Mouse (Mus musculus) monocyte, adult 5-6 weeks (primary cell): ENCODE measurements around the gene Eri3. TPM values are rescaled to one million over a fixed set of nuclear protein-coding genes. Genes with fewer than 3 reads are reported as not detected.

Source experiments
- ATAC-seq: fragments of 153-309, 156-312 bp; replicated peaks from 2 replicates; pipeline ENCODE4 v1.8.0; 2017; ENCODE audit warnings: mild to moderate bottlenecking; ENCODE audit not compliant: low TSS enrichment, insufficient number of reproducible peaks, severe bottlenecking, poor library complexity, low FRiP score
- total RNA-seq: library from RNA; stranded (forward); fragments of 200-1000, 200-491, 200-594 nt; gene quantifications from 3 replicates; pipeline ENCODE4 v1.2.3, GENCODE M21; 2017

The Eri3 gene
- total RNA-seq, 1 experiment from 2014 or later = 10.0 TPM

DNA sequence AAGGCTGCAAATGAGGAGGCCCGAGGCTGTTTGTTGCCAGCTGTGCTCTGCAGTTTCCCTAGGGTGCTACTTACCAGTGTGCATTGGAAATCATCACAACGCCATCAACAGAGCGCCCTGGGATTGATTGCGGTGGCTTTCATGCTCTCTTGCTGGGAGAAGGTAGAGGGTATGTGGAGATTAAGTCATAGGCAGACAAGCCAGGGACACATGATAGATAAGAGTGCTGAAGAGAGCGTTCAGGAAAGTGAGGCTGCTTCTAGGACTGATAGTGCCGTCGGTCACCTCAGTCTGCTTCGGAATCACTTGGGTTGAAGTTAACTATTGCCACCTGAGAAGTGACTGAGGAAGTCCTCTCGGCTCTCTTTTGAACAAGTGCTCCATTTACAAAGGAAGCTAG is 13.8 kb downstream of the Eri3 start:
- ATAC-seq = no peak

DNA sequence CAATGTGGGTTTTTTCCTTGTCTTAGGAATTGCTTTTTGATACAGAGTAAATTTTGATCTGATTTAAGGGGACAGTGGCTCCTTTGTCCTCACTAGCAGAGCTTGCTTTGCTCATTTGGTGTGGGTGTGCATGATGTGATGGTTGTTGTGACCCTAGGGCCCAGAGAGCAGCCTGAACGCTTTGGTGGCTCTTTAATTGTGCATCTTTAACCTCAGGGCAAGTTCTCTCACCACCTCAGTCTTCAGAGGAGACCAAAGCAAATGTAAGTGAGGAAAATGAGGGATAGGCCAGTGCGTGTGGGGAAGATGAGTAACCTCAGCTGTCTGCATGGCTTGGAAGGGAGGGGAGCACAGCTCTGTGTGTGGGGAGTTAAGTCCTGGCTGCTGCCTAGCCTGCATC is 18.7 kb downstream of the Eri3 start:
- no peak for ATAC-seq

DNA sequence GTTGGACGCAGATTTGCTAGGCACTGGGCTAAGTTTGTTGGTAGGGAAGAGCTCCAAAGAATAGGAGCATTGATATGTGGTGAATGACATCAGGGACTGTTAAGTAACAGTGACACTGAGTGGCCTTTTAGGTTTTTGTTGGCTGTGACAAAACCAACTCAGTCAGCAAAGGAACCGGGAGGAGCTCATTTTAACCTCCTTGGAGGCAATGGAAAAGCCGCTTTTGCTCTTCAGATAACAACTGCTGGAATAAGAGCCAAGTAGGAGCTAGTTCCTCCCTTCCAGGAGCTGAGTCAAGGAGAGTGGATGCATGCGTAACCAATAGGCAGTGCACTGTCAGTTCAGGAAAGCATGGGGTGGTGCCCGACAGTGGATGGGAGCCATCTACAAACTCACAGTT is 20.8 kb downstream of the Eri3 start:
- ATAC-seq = no peak

DNA sequence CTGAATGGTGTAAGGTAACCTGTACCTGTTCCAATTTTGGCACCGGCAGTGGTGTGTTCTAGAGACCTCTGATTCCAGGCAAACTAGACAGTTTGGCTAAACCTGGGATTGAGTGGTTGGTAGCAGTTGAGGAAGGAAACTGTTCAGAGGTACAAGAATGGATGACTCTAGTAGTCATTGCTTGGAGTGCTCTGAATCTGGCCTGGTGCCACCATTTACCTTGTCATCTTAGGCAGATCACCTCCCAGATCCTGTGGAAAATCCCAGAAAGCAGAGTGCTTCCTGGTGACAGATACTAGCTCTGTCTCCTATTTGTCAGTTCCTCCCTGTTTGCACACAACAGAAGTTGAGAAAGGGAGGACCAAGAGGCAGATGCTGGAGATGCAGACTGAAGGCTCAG is 27.4 kb downstream of the Eri3 start:
- no peak for ATAC-seq

DNA sequence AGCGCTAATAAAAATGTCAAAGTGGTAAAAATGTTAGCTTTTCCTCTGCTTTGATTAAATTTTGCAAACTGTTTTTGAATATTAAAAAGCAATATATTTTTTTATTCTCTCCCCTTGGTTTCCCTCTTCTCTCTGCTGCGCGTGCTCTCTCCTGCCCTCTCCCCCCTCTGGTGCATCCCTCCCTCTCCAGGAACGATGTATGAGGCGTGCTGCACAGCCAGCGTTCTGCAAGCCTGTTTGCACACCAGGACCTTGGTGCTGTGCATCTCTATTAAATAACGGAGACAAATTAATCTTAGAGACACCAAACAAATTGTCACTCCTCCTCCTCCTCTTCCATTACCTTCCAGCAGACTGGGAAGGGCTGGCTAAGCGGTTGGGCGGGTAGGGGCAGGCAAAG is 31.5 kb downstream of the Eri3 start:
- no peak for ATAC-seq

DNA sequence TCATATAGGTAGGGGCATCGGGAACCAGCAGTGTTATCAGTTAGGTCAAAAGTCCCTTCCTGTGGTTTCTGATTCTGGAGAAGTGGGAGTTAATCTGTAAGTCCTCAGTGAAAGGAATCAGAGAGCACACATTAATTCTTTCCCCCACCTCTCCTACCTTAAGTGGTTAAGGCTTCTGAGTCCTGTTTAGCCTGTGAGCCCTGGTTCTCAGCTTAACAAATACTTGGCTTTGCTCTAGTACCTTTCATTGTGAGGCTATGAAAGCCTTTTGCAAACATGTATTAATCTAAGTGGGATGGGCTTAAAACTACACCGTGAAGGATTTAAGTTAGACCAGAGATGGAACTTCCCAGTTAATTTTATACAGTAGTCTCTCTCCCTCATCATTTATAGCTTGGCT is 35.8 kb downstream of the Eri3 start:
- no peak for ATAC-seq

DNA sequence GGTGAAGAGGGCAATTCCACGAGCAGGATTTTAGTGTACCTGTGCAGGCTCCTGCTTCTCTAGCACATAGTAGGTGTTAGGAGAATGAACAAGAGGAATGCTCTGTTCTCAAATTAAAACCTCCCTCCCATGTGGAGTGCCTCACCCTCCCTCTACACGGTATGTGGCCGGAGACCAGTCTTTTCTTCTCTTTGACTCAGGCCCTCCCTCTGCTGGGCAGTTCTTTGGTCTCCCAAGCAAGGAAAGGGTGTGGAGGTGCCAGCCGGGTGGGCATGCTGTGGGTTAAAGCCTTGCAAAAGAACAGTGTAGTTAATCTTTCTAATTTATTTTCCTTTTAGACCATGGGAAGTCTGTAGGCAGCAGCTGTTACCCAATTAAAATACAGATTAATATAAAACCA is 37.3 kb downstream of the Eri3 start:
- no peak for ATAC-seq

DNA sequence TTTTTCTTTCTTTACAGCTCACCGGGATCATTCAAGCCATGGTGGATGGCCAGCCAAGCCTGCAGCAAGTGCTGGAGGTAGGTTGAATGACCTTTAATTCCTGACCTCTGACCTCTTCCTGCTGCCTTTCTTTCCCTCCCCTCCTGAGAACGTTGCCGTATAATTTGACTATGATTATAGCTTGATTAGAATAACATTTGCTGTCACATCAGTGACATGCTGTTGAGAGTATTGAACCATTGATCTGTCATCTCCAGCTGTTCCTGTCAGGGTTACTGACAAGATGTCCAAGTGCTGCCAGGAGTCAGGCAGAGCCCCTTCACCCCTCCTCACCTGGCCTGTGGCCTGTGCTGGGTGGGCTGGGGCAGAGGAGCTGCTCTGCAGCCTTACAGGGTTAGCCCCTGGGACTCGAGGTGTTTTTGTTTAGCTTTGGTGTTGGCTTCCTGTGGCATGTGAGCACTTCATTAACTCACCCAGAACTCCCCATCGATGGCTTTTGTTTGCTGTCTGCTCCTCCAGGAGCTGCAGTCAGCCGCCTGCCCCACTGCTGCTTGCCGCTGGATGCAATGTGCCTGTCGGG is 39.0 kb downstream of the Eri3 start:
- no peak for ATAC-seq

DNA sequence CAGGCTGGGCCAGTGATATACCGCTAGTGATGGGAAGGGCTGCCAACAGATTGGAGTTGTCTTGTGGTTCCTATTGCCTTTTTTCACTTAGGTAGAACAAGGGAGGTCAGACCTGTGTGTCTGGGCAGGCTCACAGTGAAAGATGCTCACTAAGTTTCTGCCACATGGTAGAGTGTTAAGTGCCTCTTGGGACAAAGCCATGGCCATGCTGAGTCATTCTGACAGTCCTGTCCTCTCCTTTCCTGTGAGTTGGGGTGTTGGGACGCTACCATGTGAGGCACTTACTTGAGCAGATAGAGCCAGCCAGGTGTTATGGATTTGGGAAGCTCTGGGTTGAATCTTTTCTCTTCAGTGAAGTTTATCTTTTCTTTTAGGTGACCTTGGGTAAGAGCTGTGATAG is 40.6 kb downstream of the Eri3 start:
- ATAC-seq = no peak

DNA sequence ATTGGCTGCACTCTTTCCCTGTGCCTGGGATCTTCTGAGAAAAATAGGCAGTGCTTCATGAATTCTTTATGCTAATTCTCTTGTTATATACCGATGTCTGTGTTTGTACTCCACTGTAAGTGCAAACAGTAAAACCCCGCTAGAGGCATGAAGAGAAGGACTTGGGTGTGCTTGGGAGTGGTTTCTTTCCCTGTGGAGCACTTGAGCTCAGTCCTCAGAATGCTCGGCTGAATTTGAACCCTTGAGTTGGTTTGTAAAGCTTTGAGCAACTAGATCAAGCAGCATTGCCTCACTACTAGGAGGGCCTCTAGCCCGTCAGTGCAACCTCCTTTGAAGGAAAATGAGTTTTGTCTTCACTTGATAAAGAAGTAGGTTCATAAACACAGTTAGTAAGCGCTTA is 42.0 kb downstream of the Eri3 start:
- no peak for ATAC-seq

DNA sequence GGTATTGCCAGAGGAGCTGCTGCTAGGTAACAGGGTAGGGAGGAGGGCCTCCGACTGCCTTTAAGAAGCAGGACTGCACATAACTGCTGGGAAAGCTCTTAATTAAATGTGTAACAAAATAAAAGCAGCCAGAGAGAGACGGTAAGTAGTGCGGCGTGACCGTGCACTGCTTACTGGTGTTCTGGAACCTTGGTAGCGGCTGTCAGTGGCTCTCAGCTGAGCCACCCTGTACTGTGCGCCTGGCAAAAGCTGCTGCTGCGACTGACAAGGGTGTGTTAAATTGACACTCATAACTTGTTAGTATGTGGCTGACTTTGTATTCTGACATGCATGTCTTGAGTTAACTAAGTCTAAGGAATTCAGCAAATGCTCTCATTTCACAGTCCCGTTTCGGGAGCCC is 45.1 kb downstream of the Eri3 start:
- no peak for ATAC-seq

DNA sequence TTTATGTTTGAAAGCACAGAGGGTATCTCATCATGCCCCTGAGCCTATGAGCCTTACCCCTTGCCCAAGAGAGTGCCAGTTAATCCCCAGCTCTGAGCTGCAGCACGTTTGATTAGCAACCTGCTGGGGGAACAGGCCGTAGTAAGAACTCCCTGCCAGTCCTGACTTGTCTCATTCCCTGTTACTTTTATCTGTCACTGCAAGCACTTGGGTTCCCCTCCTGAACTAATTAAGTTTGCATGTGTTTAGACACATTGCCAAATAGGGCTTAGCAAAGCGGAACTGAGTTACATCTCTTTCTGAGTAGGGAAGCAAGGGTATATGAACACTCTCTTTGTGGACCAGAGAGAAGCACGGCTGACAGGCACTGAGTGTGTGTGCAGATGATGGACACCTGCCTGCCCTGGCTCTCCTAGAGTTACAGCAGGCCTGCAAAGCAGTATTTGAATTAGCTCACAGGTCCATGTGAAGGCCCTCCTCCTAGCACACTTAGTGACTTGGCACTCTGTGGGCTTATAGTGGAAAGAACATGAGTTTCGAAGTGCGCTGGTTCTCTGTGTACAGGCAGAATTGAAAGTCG is 49.9 kb downstream of the Eri3 start:
- no peak for ATAC-seq

DNA sequence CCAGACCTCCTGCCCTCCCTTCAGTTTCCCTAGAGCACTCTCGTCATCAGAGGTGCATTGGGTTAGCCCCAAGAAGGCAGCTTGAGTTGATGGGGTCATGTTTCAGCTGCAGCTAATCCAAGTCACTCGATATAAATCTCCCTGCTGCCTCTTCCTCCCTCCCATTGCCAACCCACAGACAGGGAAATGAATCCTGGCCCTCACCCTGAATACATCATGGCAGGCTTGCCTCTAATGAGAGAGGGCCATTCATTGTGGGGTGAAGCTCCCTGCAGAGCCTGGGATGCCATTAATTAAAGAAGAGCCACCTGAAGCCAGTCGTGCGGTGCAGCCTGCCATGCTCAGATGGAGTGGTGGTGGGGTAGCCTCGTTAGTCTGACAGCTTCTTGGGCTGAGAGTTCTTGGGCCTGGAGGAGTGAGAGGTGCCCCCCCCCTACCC is 51.2 kb downstream of the Eri3 start:
- no peak for ATAC-seq

DNA sequence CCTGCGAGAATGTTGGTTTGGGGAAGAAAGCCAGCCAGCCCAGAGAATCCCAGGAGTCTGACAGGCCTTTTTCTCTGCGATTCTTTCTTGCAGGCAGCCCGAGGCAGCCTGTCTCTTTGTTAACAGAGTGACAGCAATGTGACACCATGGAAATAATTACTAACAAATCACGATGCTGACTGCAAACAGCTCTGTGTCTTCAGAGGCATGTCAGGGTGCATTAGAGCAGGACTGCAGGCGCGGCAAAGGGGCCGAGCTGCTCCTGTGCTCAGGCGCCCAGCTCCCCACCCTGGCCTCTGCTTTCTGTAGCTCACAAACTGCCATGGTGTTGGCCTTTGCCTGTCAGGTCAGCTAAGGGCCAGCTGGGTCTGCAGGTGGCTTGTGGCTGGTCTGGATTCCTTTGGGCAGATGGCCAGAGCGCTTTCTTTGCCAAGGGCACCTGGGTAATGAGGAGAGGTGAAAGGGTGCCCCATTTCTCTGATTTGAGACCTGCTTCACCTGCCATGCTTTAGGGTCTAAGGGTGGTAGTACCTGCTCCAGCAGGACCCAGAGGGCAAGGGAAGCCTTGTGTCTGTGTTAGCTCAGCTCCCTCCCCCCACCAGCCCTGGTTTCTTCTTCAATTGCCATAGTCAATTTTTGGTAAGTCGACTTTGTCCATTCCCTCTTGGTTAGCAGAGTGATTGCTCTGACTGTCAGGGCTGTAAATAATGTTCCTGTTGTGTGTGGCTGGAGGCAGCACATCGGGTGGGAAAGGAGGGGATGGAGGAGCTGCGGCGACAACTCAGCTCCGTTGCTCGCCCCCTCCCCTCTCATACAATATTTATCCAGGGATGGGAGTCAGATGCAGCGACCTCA is 55.2 kb downstream of the Eri3 start:
- ATAC-seq = no peak

DNA sequence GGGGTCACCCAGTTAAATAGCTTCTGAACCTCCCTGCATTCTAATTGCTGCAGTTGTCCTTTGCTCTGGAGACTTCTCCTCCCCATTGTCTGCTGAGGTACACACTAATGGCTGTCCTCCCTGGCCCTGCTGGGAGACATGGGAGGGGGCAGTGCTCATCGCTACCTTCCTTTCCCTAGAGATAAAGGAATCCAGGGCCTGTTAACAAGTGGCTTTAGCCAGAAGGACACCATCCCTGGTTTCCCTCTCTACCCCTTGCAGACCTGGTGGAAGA is 55.7 kb downstream of the Eri3 start:
- ATAC-seq = no peak

DNA sequence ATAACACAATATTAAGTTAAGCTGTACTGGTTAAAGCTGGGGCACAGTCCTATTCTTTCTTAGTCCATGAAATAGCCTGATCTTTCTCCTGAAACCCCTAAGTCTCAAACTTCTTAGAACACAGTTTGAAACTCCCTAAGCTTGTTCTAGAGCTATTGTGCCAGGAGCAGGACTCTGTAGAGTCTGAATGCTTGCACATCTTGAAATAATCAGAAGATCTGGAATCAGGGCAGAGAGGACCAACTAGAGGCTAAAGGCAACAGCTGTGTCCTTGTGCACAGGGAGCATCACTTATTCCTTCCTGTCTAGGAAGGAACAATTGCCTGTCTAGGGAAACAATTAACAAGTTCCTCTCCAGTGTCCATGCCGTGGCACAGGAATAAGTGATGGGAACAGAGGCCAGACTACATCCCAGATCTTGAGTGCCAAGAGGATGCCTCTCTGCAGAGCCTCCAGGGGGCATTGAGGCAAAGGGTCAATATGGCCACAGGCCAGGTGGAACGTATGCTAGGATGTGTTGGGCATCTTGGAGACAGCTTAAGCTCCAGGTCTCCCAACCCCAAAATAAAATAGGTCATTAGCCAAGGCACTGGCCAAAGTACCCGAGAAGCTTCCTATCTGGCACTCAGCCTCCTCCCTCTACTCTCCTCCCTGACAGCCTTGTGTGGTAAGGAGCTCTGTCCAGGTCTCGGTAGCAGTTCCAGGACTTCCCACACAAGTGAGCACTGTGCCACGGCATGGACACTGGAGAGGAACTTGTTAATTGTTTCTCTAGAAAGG is 56.9 kb downstream of the Eri3 start:
- no peak for ATAC-seq

DNA sequence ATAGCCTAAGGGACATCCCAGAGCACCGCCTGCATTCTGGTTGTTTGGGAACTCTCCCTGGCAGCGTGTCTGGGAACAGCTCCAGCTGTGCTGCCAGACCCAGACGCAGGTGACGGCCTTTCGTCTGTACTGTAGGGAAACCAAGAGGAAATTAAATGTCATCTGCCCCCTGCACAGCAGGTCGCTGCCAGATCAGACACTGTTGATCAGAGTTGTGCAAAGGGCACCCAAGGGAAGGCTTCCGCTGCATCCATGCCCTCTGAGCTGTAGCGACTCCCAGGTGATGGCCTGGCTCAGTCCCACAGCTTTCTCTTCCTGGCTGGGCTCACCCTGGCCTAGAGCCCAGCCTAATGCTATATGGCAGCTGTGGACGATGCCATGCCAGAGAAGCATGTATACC is 58.1 kb downstream of the Eri3 start:
- ATAC-seq = no peak

DNA sequence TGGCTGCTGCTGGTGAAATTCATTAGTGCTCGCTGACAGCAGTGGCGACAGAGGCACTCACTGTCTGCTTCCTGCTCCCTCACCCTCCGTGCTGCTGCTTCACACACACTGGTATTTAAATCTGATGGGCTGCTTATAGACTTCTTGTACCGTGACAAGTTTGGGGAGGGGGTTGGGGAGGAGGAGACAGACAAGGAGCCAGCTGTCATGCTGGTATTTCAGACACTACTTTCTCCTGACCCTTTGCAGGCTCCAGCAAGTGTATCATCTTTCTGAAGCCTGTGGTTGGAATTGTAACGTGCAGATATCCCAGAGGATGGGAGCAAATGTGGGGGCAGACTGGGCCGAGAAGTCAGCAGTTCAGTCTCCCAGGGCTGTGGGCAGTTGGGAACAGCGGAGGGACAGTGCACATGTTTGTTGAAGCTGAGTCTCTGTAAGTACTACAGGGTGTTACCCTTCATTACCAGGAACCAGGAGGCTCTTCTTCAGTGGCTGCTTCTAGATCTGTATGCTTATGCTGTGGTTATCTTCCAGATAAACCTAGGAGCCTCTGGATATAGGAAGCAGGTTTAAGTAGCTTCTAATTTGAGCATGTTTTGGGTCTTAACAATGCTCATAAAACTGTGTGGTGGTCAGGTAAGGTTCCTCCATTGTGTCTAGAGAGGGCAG is 59.3 kb downstream of the Eri3 start:
- ATAC-seq = no peak

DNA sequence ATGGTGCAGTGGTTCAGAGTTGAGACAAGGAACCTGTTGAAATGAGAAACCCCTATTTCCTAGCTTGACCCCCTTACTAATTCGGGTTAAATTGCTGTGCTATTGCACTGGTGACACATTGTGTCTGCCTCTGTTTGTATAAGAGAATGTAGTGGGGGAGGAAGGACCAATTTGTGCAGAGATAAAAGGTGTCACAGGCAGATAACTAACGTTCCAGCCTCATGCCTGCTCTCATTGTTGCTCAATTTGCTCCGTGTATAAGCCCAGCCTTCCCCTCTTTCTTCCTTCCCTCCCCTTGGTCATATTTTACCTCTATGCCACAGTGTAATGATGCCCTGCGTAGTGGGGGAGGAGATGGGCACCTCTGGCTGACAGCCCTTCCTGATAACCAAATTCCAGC is 61.2 kb downstream of the Eri3 start:
- ATAC-seq = no peak
